Mouse (Mus musculus) CH12.LX (cell line): ENCODE data around the gene 4921524J17Rik. TPM values are rescaled to one million over a fixed set of nuclear protein-coding genes. Genes with fewer than 3 reads are reported as not detected.

Source experiments
- DNase-seq: peaks from one replicate; pipeline ENCODE4 v3.0.0-alpha.2; 2013; ENCODE audit errors: extremely low read depth
- H3K27ac ChIP-seq: 2 replicates; pipeline ENCODE4 v1.5.1; 2012; ENCODE audit warnings: low read depth, mild to moderate bottlenecking, control low read depth, moderate library complexity; ENCODE audit not compliant: insufficient read depth
- H3K27me3 ChIP-seq: replicated peaks from 2 replicates; pipeline ENCODE3; 2012; ENCODE audit warnings: inconsistent platforms
- H3K36me3 ChIP-seq, 2 experiments: replicated peaks in 1 of 2; 2 replicates each; pipeline versions ENCODE3 to v1.6.1; 2012; ENCODE audit warnings: inconsistent platforms in 1 of 2, low read length in 1 of 2, mild to moderate bottlenecking in 1 of 2, mixed read lengths in 1 of 2, moderate library complexity in 1 of 2; ENCODE audit not compliant: control insufficient read depth in 1 of 2, insufficient read depth in 1 of 2
- H3K4me1 ChIP-seq, 2 experiments: 2 replicates each; pipeline ENCODE4 v1.6.1; 2012; ENCODE audit warnings: inconsistent platforms in 1 of 2, moderate library complexity in 1 of 2; ENCODE audit not compliant: insufficient read depth in 2 of 2, control insufficient read depth in 1 of 2
- H3K4me2 ChIP-seq: 2 replicates; pipeline ENCODE4 v1.6.1; 2012; ENCODE audit warnings: low read depth, mild to moderate bottlenecking, control low read depth; ENCODE audit not compliant: poor library complexity, insufficient read depth, severe bottlenecking
- H3K4me3 ChIP-seq, 3 experiments: fragments of 150-350 bp in 1 of 3; sonication (generic) in 1 of 3; replicated peaks in 1 of 3; 2 replicates each; pipeline versions ENCODE3 to v1.5.1; 2011 to 2012; ENCODE audit warnings: low read depth in 2 of 3, low read length in 2 of 3, mild to moderate bottlenecking in 2 of 3, moderate library complexity in 2 of 3, control low read depth in 1 of 3, improper control_type of control experiment in 1 of 3, inconsistent platforms in 1 of 3, mixed read lengths in 1 of 3; ENCODE audit not compliant: poor library complexity in 1 of 3
- H3K79me2 ChIP-seq: replicated peaks from 2 replicates; pipeline ENCODE4 v1.6.1; 2012; ENCODE audit warnings: mild to moderate bottlenecking, moderate library complexity; ENCODE audit not compliant: control insufficient read depth, poor library complexity, insufficient read depth, severe bottlenecking; ENCODE audit errors: extremely low read depth
- H3K9ac ChIP-seq: 2 replicates; pipeline ENCODE4 v1.6.1; 2012; ENCODE audit warnings: low read depth, mild to moderate bottlenecking, control low read depth, moderate library complexity; ENCODE audit not compliant: insufficient read depth
- H3K9me3 ChIP-seq: replicated peaks from 2 replicates; pipeline ENCODE3; 2012; ENCODE audit warnings: low read length, inconsistent platforms, mixed read lengths
- BHLHE40 ChIP-seq: IDR thresholded peaks from 2 replicates; pipeline ENCODE4 v1.6.1; 2011; ENCODE audit warnings: mild to moderate bottlenecking, low read depth, low read length, improper control_type of control experiment
- CHD1 ChIP-seq: IDR thresholded peaks from 2 replicates; pipeline ENCODE4 v1.6.1; 2012; ENCODE audit warnings: low read depth, low read length, improper control_type of control experiment, inconsistent platforms
- E2F4 ChIP-seq: IDR thresholded peaks from 2 replicates; pipeline ENCODE4 v1.6.1; 2011; ENCODE audit warnings: low read depth, low read length, improper control_type of control experiment; ENCODE audit not compliant: insufficient replicate concordance
- ELF1 ChIP-seq: IDR thresholded peaks from 2 replicates; pipeline ENCODE4 v1.6.1; 2014; ENCODE audit warnings: low read depth, mild to moderate bottlenecking, inconsistent platforms, low read length, improper control_type of control experiment
- EP300 ChIP-seq: IDR thresholded peaks from 2 replicates; pipeline ENCODE4 v1.6.1; 2011; ENCODE audit warnings: low read length, improper control_type of control experiment
- ETS1 ChIP-seq: conservative IDR thresholded peaks from 2 replicates; pipeline ENCODE4 v1.6.1; 2012; ENCODE audit warnings: low read depth, mild to moderate bottlenecking, inconsistent platforms, low read length, improper control_type of control experiment, moderate library complexity
- GABPA ChIP-seq: IDR thresholded peaks from 2 replicates; pipeline ENCODE4 v1.6.1; 2012; ENCODE audit warnings: low read depth, low read length, improper control_type of control experiment, inconsistent platforms; ENCODE audit not compliant: insufficient replicate concordance
- IRF4 ChIP-seq: IDR thresholded peaks from 2 replicates; pipeline ENCODE4 v1.6.1; 2014; ENCODE audit warnings: low read depth, mild to moderate bottlenecking, inconsistent platforms, low read length, improper control_type of control experiment
- JUND ChIP-seq: conservative IDR thresholded peaks from 2 replicates; pipeline ENCODE4 v1.6.1; 2011; ENCODE audit warnings: low read depth, low read length, improper control_type of control experiment
- KAT2A ChIP-seq: IDR thresholded peaks from 2 replicates; pipeline ENCODE4 v1.6.1; 2012; ENCODE audit warnings: low read length, improper control_type of control experiment, inconsistent platforms; ENCODE audit not compliant: insufficient replicate concordance
- MAX ChIP-seq: IDR thresholded peaks from 2 replicates; pipeline ENCODE4 v1.6.1; 2011; ENCODE audit warnings: low read length, improper control_type of control experiment
- MEF2A ChIP-seq: IDR thresholded peaks from 2 replicates; pipeline ENCODE4 v1.6.1; 2014; ENCODE audit warnings: low read depth, mild to moderate bottlenecking, inconsistent platforms, low read length, improper control_type of control experiment, borderline replicate concordance
- NELFE ChIP-seq: IDR thresholded peaks from 2 replicates; pipeline ENCODE4 v1.6.1; 2011; ENCODE audit warnings: low read depth, low read length, improper control_type of control experiment
- PAX5 ChIP-seq: IDR thresholded peaks from 2 replicates; pipeline ENCODE4 v1.6.1; 2012; ENCODE audit warnings: low read length, inconsistent platforms, mixed read lengths
- RAD21 ChIP-seq: IDR thresholded peaks from 2 replicates; pipeline ENCODE4 v1.6.1; 2011; ENCODE audit warnings: low read depth, mild to moderate bottlenecking, low read length, improper control_type of control experiment, moderate library complexity
- RCOR1 ChIP-seq: conservative IDR thresholded peaks from 2 replicates; pipeline ENCODE4 v1.6.1; 2012; ENCODE audit warnings: low read depth, mild to moderate bottlenecking, inconsistent platforms, low read length, improper control_type of control experiment
- SMC3 ChIP-seq: IDR thresholded peaks from 2 replicates; pipeline ENCODE4 v1.6.1; 2011; ENCODE audit warnings: low read depth, low read length, improper control_type of control experiment
- TBP ChIP-seq: conservative IDR thresholded peaks from 2 replicates; pipeline ENCODE4 v1.6.1; 2011; ENCODE audit warnings: low read depth, low read length, improper control_type of control experiment
- TCF12 ChIP-seq: IDR thresholded peaks from 2 replicates; pipeline ENCODE4 v1.6.1; 2014; ENCODE audit warnings: low read depth, mild to moderate bottlenecking, inconsistent platforms, low read length, improper control_type of control experiment
- UBTF ChIP-seq: IDR thresholded peaks from 2 replicates; pipeline ENCODE4 v1.6.1; 2012; ENCODE audit warnings: low read depth, mild to moderate bottlenecking, inconsistent platforms, low read length, improper control_type of control experiment, moderate library complexity
- USF1 ChIP-seq: IDR thresholded peaks from 2 replicates; pipeline ENCODE4 v1.6.1; 2014; ENCODE audit warnings: low read depth, mild to moderate bottlenecking, inconsistent platforms, low read length, improper control_type of control experiment
- USF2 ChIP-seq: conservative IDR thresholded peaks from 2 replicates; pipeline ENCODE4 v1.6.1; 2011; ENCODE audit warnings: low read depth, low read length, improper control_type of control experiment
- ZC3H11A ChIP-seq: IDR thresholded peaks from 2 replicates; pipeline ENCODE4 v1.6.1; 2012; ENCODE audit warnings: low read depth, mild to moderate bottlenecking, inconsistent platforms, low read length, improper control_type of control experiment
- ZKSCAN1 ChIP-seq: IDR thresholded peaks from 2 replicates; pipeline ENCODE4 v1.6.1; 2012; ENCODE audit warnings: low read depth, inconsistent platforms, low read length, improper control_type of control experiment, borderline replicate concordance
- ZNF384 ChIP-seq: IDR thresholded peaks from 2 replicates; pipeline ENCODE4 v1.6.1; 2012; ENCODE audit warnings: low read depth, low read length, improper control_type of control experiment, inconsistent platforms
- dilution Hi-C: fragments of 300-500 bp; cut with MboI; formaldehyde crosslinking; loops from 2 replicates; pipeline ENCODE4 v1.14.3; 2020; ENCODE audit warnings: low sequenced_read_pairs; ENCODE audit not compliant: extremely low pct_unique_long_range_greater_than_20kb, extremely low pct_ligation_motif_present
- in situ Hi-C: fragments of 300-500 bp; cut with MboI; formaldehyde crosslinking; loops from 3 replicates; pipeline ENCODE4 v1.14.3; 2019; ENCODE audit warnings: low sequenced_read_pairs, low pct_ligation_motif_present, low pct_unique_long_range_greater_than_20kb, mixed read lengths
- polyA plus RNA-seq: library from polyadenylated mRNA; unstranded; fragments of >175 nt; gene quantifications from 2 replicates; pipeline ENCODE4 v1.2.1, GENCODE M21; 2012; ENCODE audit warnings: low read depth; ENCODE audit not compliant: insufficient read length
- total RNA-seq, 2 experiments: library from RNA; depleted of rRNA; stranded (reverse); fragments of 300-350 nt in 1 of 2; fragments of >200 nt in 1 of 2; gene quantifications; 2 replicates each; pipeline ENCODE4 v1.2.3; 2012 to 2014

Gene 4921524J17Rik
- total and polyA plus RNA-seq, 3 experiments = 10.3 to 28.8 (median 25.1) TPM

- in situ Hi-C loops (loop anchor here (25.0 kb wide), 1 partner anchor 210 kb away; no protein-coding TSS in a partner anchor), dilution Hi-C loops (no loop called here)
Observed at GRCm38 (mm10) chr8:85452328-85452727, 19.7 kb upstream of the 4921524J17Rik start.

GRCm38 (mm10) chr8:85450335-85450734 is 17.7 kb upstream of the 4921524J17Rik start:
- peak; percentile 45 for DNase-seq
- in situ Hi-C loops = loop anchor here (25.0 kb wide), 1 partner anchor 212 kb away; no protein-coding TSS in a partner anchor

More at GRCm38 (mm10) chr8:85452328-85452727, 19.7 kb upstream of the 4921524J17Rik start:
- H3K9ac ChIP-seq = no peak overlapping the region
- peak; percentile 43; the same call in 1 of the 2 replicates for TF ChIP-seq ZNF384
- TF ChIP-seq TCF12 = no peak
- TF ChIP-seq, all 38 proteins: peak for 1
- H3K27ac ChIP-seq = no peak overlapping the region
- no peaks in the 10 kb centered on the region for H3K9me3 ChIP-seq
- no peaks in the 10 kb centered on the region for H3K79me2 ChIP-seq
- no peak overlapping the region for H3K4me2 ChIP-seq
- no peaks in the 10 kb centered on the region for H3K36me3 ChIP-seq
- H3K4me3 ChIP-seq = no peak overlapping the region
- DNase-seq = no peak
- H3K27me3 ChIP-seq = no peaks in the 10 kb centered on the region
- H3K4me1 ChIP-seq = peaks cover 0 to 11% of the 10 kb centered on the region in 2 experiments; a peak in 2 of 4 replicates

GRCm38 (mm10) chr8:85445936-85446685 is 13.5 kb upstream of the 4921524J17Rik start:
- Histone ChIP-seq H3K4me1 (peaks cover 2 to 14% of the 10 kb centered on the region in 2 experiments; a peak in 1 of 4 replicates), H3K4me2 (no peak overlapping the region), H3K9ac (no peak overlapping the region), H3K79me2 (no peaks in the 10 kb centered on the region), H3K27me3 (no peaks in the 10 kb centered on the region), H3K4me3 (no peak overlapping the region), H3K36me3 (no peaks in the 10 kb centered on the region), H3K27ac (no peak overlapping the region)
- in situ Hi-C loops (no loop called here), dilution Hi-C loops (no loop called here)
- DNase-seq = no peak
- TF ChIP-seq PAX5 (no peak), ZNF384 (no peak), E2F4 (no peak), BHLHE40 (no peak), ZKSCAN1 (no peak), USF1 (no peak), RCOR1 (no peak), EP300 (no peak), ZC3H11A (no peak), GABPA (no peak), SMC3 (no peak), MEF2A (no peak), NELFE (no peak), ETS1 (no peak), IRF4 (no peak), UBTF (no peak), CHD1 (no peak)
- TF ChIP-seq, all 38 proteins: peak for 0
- no peaks in the 10 kb centered on the region for H3K9me3 ChIP-seq

More at GRCm38 (mm10) chr8:85450335-85450734, 17.7 kb upstream of the 4921524J17Rik start:
- peaks cover 2 to 14% of the 10 kb centered on the region in 2 experiments; a peak in 1 of 4 replicates for H3K4me1 ChIP-seq
- TF ChIP-seq JUND (no peak), USF2 (peak; percentile 24; the same call in 1 of the 2 replicates), MAX (no peak), USF1 (peak; percentile 44), ETS1 (no peak), TBP (no peak), RAD21 (no peak), KAT2A (no peak), RCOR1 (no peak), ELF1 (peak; percentile 28; the same call in 1 of the 2 replicates), TCF12 (no peak)
- H3K9me3 ChIP-seq = no peaks in the 10 kb centered on the region
- H3K27ac ChIP-seq = no peak overlapping the region
- no peak overlapping the region for H3K4me2 ChIP-seq
- no peak overlapping the region for H3K9ac ChIP-seq
- H3K4me3 ChIP-seq = no peak overlapping the region
- dilution Hi-C loops = no loop called here
- no peaks in the 10 kb centered on the region for H3K36me3 ChIP-seq
- H3K79me2 ChIP-seq = no peaks in the 10 kb centered on the region
- H3K27me3 ChIP-seq = no peaks in the 10 kb centered on the region
